Mouse (Mus musculus) kidney, adult 8-10 months (tissue): ENCODE measurements at regions not wholly inside any gene's neighbourhood (a gene's known extent, or its start where the extent isn't known, plus 50 kb on each side); places are given as distances from the start of the nearest gene placed in this dataset.
"Not testable (repeated sequence)": the region's sequence is repeated elsewhere in the genome, so short reads cannot be mapped to it uniquely, and the experiment has no call there.

Source experiments
- DNase-seq, 2 experiments: peaks; one replicate each; pipeline ENCODE4 v3.0.0; 2022

DNA sequence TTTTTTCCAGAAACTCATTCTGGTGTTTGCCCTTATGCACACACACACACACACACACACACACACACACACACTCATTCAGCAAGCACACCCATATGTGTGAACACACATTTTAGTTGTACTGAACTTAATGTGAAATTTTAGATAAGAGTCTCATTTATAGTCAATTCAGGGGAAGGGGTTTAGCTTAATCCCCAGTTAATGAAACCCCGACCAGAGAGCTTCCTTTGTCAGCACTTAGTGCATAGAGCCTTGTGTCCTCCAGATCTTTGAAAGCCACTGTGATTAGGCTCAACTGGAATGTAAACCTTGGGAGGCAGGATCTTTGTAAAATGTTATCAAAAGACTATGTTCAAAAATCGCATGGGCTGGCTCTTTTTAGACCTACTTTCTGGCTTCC lies 53.4 kb downstream of the Rps12 start:
- no peak for DNase-seq

DNA sequence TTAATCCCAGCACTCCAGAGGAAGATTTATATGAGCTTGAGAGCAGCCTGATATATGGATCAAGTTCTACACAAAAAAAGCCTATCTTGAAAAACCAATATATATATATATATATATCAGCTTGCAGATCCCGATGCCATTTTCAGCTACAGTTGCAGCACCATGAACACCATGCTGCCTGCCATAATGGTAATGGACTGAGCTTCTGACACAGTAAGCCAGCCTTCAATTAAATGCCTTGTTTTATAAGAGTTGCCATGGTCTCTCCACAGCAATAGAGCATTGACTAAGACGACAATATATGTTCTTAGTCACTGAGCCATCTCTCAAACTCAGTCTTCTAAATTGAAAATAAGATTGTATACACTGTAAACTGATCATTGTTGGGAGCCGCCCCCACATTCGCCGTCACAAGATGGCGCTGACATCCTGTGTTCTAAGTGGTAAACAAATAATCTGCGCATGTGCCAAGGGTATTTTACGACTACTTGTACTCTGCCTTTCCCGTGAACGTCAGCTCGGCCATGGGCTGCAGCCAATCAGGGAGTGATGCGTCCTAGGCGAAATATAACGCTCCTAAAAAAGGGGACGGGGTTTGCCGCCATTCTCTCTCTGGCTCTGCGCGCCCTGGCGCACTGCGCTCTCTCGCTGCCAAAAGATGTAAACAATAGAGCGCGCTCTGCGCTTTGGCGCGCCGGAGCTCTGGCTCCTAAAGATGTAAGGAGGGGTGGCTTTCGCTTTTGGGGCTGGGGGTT lies 60.9 kb downstream of the Rps12 start:
- DNase-seq: not testable (repeated sequence)

DNA sequence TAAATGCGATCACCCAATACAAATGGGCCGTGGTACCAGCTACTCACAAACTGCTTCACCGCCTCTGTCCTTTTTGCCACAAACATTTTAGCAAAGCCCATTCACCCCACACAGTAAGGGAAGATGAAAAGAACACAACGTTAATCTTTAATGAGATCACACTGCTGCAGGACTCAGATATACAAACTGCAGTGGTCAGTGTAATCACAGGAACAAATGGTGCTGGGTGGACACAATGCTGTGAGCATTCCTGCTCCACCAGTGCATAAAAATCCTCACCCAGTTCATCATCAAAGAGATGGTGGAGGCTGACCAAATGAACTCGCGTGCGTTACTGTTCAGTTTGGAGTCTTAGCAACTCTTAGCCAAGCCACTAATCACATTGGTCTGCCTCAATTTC lies 69.0 kb downstream of the Rps12 start:
- no peak for DNase-seq

DNA sequence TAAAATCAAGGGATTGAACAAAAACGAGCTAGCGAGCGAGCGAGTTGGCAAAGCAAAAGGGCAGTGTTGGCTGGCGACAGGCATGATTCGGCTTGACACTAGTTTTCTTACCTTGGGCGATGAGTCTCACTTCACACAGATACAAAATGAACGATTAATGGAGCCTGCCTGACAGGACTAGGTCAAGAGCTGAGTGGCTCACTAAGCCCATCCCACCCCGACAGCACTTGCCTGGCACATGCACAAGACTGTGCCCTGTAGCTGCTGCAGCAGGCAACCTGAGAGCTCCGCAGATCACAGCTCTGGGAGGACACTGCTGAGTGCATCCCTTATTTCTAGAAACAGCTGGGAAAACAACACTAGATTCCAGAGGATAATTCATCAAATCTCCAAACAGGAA lies 71.6 kb downstream of the Rps12 start:
- no peak for DNase-seq

DNA sequence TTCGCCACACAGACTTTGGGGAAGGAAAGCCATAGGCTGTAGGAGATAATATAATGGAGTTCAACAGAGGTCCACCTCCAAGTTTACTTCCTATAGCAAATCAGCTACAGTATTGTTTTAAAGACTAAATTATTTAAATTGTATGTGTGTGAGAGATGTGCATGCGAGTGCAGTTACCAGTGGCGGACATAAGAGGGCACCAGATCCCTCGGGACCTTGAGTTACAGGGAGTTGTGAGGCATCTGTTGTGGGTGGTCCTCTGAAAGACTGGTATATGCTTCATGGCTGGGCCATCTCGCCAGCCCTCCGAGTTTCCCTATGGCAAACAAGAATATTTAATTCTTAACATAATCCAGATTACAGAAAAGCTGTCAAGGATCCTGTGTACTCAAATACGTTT lies 72.0 kb downstream of the Rps12 start:
- DNase-seq: no peak

DNA sequence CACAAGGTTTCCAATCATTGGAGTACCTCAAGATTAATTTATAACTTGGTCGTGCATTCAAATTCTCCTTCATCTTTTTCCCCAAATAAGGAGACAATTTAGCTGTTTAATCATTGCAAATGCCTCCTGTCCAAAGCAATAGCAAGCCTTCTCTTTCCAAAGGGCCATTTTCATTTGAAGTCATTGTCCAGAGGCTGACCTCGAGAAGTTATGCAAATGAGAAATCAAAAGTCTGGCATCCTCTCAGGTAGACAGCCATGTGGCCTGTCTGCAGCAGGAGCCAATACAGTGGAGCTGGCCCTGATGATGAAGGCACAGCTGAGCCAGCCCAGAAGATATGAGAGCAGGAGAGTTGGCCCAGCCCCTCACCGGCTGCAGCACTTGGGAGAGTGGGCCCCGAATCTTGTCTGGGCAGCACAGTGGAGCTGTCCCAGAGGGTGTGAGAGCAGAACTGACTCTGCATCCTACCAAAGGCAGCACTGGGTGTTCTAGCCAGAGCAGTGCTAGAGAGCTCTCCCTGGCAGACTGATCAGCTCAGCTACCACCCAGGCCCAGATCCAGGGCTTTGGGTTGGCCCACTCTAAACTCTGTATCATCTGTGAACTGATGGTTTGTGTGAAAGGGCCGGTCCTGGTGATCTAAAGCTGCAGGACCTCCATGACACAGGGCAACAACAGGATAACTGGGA lies 74.2 kb downstream of the Rps12 start:
- DNase-seq: peak in 1 of 2 experiments; percentile 36

DNA sequence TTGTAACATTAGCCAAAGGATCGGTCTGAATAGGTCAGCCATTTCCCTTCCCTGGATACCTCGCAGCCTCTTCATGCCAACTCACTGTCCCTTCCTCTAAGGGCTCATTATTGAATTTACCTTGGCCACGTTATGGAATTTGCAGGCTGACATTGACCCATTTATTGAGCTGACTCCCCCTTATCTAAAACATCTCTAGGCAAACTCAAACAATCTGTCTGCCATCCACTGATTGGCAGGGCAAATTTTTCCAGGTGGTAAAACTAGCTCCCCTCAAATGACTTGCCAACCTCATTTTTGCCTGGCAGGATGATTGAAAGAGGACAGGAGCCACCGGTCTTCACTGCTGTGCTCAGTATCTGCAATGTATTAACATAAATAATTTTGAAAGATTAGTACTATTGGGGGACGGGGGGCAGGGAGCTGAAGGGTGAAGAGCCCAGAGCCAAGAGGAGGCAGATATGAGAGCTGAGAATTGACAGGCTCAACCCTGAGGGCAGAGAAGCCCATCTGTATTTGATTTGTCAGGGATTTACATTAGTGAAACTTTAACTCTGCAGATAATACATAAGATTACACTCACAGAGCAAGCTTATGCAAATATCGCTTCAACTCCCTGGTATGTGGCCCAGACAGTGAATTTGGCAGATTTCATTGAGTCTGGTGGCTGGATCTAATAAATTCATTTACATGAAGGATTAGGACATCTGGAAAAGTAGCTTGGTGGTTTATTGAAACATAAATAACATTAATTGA lies 75.5 kb downstream of the Rps12 start:
- no peak for DNase-seq

DNA sequence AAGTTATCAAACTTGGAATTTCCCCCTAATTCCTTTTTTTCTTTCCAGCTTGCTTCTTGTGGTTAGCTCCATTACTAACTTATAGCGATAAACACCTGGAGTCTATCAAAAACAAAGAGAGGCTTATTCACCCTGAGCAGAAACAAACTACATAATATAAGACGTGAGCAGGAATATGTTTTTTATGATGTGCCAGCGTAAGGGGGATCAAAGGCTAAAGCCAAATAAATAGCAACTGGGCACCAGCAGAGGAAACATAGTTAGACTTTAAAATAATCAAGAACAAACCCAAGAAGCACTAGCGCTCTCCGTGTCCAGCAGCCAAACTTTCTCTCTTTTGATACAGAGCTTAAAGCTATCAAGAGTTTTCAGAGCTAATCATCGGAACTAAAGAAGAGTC lies 76.1 kb downstream of the Rps12 start:
- no peak for DNase-seq

DNA sequence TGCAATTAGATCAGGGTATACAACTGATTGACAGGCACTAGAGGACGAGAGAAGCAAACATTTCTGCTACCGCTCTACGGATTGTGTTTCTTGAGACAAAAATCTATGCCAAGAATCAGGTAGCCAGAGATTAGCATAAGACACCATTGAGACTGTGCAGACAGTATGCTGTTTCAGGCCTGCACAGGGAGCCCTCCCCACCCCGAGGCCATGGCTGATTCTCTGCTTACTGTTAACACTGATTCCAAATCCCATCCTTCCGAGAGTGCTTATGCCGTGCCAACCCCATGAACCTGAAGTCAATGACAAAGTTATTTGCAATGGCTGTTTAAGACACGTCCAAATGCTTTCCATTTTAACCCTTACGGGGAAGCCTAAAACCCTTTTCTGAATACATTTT lies 78.8 kb downstream of the Rps12 start:
- DNase-seq: no peak

DNA sequence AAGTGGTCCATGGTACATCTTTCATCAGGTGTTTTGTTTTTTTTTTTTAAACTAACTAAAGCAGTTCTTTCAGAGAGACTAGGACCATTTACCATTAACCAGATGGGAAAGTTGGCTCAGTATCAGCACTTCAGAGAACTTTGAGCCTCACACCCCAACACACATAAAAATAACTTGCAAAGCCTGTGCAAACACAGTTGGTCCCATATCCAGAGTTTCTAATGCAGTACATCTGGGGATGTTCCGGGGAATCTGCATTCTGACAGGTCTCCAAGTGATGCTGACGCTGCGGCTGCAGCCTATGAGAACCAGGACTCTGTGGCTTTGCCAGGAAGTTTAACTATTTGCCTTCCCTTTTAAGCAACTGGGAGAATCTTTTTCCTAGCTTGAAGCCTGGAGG lies 79.9 kb downstream of the Rps12 start:
- peak; percentile 4 to 22 for DNase-seq

DNA sequence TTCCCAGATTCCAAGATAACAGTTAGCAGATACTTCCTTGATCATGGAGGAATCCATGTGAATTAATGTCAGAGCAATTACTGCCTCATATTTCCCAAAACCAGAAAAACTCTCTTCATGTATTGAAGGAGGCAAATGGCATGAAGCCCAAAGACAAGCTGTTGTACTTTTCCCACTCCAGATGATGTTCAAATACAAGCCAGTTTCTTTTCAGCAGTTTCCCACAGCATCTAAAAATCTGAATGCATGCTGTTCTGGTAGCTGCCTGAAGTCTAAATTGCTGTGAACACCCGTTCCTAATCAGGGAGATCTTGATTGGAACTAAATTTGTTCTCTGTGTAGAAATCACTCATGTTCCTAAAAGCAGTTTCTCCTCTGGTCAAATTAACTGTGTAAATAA lies 83.0 kb downstream of the Rps12 start:
- DNase-seq: no peak

DNA sequence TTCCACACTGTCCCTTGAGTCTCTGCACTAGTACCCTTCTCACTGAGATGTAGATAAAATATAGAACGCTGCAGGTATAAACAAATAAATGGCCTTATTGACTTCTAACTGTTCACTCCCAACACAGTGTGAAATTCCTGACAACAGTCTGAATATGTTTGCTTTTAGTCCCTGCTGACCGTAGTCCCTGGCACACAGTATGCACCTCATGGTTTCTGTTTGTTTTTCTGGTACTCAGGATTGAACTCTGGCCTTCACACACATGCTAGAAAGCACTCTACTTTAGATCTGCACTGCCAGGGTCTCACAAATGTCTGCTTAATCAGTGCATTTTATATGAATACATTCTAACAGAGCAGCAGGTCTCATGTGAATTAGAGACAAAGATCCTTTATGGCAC lies 95.8 kb downstream of the Rps12 start:
- DNase-seq: no peak

DNA sequence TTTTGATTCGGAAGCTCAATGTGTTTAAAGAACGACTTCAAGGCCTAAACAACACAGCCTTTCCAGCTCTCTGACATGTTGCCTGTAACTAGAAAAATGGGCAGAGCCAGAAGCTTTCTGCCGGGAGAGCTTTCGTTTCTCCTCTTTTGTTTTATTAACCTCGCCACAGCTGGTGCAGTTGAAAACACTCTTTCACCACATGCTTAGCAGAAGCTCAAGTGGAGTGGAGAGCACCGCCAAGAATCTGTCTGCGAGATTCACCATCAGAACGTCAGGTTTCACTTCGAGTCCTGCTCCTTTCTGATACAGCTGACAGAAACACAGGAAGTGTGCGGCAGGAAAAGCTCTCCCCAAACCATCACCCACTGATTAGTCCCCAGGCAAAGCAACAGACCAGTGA lies 100.1 kb downstream of the Rps12 start:
- DNase-seq: no peak

DNA sequence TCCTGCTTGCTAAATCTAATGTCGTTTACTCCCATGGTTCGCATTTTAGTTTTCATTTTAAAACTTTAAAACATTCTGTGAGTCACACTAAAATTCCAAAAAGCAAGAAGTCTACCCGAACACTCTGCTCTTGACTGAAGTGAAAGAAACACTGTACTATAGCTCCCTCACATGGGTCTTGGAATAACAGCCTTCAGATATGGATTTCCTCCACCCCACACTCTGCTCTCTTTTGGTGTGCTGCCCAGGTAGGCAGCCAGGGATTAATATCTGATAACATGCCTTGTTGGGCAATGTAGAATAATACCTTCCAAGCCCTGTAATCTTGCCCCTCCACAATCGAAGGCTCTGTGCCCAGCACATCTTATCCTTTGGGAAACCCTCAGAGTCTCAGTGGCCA lies 104.0 kb downstream of the Rps12 start:
- DNase-seq: no peak

DNA sequence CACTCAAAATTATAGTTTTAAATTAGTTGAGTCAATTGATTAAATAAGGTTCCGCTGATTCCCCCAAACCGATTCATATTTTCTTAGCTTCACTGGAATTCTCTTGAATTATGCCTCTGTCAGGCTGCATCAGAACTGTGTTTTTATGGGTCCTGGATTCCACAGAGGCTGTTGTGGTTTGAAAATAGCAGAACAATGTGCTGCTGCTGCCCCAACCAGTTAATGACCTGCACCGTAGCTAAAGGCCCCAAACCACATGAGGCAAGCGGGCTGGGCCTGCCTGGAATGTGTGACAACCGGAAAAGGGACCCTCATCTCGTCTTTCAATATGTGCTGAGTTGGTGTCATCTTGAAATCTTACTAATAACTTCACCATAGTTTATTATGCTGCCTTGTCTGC lies 111.2 kb downstream of the Rps12 start:
- no peak for DNase-seq

DNA sequence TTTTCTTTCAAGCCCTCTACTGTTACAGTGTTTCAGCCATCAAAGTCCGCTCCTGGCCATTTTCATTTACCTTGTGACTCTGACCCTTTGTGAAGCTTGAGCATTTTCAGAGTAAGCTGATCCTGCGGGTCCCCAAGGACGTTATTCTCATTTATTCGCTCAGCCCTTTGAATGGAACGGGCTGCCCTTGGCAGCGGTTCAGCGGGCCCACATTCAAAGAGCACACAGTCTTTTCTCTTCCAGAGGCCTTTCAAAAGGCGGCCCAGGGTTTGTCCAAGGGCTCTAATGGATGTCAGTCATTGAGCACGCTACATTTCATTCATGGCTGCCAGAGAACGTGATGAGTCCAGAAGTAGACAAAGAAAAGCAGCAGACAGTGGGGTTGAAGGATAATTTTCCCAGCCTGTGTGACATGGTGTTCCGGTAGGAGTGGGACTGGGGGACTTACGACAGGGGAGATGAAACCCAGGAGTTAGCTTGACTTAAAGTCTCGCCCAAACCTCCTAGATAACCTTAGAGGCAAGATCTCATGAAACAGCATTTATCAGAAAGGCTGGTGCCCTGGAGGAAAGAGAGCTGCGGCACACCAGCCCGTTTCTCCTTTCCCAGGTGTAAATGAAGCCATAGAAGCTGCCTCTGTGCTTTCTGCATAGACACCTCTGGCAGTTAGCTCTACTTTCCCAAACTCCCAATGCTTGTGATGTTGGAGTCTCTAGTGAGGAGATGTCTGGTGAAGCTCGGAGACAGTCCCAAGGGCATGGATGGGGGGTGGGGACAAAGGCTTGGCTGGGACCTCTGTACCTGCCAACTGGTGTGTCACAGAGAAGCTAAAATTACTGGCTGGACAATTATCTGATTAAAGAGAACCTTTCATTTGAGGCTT lies 112.2 kb downstream of the Rps12 start:
- no peak for DNase-seq

DNA sequence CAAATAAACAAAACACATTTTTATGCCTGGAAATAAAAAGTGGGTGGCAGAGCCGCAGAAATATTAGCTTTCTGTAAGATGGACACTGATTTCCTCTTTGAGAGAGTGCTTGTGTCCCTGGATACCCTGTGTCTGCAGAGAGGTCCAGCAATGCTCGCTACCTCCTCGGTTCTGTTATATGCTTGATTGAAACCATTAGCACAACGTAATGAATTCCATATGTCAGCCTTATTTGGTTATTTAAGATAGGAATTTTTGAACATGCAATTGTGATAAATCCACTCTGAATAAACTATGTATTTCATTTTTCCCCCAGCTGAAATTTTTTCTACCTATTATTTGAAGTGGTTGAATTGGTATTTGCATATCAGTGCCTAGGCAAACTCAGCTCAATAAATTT lies 114.8 kb downstream of the Rps12 start:
- no peak for DNase-seq

DNA sequence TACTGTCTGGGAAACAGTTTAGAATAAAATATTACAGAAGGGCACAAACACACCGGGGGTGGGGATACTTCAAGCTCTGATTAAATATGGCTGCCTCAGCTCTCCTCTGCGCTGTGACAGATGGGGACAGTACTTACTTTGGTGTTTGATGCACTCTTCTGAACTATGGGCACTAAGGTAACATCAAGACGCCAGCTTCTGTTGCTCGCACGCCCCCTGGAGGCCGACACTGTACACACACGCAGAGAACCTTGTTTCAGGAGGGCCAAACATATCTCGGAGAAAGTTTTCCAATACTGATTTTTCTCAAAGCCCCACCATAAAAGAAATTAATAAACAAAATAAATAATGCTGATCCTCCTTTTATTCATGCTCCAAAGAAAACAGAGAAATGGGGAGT lies 115.6 kb downstream of the Rps12 start:
- DNase-seq: peak in 1 of 2 experiments; percentile 17

DNA sequence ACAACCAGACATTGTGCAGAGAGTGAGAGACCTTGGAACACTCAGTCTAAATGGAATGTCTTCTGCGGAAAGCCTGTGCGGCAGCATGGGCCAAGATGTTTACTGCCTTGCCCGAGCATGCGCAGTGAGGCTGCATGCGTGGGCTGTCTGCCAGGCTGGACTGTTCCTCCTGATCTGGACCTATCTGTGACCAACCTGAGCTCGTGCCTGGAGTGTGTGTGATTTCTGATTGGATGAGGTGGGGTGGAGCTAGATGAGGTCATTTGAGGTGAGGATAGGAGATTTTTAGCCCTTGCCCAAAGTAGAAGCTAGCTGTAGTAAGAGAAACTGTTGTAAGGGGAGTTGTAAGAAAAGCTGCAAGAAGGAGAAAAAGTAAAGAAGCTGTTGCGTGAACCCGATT lies 121.2 kb downstream of the Rps12 start:
- not testable (repeated sequence) for DNase-seq

DNA sequence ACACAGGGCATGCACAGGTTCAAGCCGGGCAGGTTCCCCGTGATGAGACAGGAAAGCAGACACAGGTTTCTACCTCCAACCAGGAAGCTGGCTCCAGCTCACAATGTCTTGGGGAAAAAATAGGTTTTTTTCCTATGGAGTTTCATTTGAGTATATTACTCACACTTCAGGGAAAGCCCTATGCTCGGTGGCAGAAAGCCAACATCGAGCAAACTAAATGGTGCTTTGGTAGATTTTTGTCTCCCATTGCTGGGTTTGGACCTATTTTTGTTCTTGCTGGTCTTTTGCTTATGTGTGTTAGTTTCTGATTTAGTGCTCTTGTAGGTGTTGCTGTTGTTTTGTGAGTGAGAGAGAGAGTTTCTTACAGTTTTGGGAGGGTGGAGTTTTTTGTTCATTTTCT lies 160.9 kb downstream of the Rps12 start:
- DNase-seq: no peak

DNA sequence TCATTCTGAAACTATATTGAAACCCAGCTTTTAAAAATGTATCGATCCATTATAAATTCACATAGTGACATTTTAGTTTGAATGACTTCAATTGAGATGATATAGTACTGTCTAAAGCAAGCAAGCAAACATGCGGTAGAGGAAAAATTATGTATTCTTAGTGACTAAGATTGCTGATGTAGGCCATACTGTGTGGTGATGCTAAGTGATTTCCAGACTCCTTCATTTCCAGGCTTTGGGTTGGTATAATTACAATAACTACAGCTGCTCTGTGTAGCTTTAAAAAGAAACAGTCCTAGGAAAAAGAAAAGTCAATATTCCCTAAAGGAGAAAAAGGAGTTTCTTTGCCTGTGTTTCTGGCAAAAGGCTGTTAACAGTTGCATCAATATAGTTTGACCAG lies 175.0 kb downstream of the Rps12 start:
- no peak for DNase-seq

DNA sequence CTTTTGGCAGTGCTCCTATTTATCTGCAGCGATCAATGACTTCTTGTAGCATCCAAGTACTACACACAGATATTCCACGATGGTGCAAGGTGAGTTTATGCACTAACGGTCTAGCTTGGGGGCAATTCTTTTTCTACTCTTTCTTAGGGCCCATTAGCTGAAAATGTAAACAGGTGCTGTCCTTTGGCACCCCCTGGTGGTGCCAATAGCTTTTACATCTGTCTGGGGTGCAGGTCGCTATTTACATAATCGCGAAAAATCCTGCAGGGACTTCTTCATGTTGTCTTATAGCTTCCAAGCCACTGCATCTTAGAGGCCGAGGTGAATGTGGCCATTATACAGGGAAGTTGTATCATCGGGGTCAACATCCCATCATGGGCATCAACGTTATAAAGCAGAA lies 175.9 kb downstream of the Rps12 start:
- DNase-seq: peak; percentile 25 to 64

DNA sequence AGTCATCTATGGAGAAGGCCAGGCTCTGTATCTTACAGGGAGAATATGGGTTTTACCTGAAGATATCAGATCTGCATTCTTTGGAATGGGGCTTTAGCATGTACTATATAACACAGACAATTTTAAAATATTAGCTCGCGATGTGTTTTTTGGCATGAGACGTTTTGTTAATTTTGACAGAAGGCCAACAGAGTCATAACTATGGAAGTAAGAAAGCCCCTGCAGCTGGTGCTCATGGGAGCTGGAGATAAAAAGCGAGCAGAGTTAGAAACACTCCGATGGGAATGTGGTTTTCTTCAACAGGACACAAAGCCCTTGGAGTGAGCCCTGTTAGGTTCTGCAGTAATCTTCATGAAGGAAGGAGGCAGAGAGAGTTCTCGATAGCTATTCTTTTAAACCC lies 176.6 kb downstream of the Rps12 start:
- no peak for DNase-seq
